Mouse (Mus musculus): ENCODE measurements around the gene Hdhd3.

DNA sequence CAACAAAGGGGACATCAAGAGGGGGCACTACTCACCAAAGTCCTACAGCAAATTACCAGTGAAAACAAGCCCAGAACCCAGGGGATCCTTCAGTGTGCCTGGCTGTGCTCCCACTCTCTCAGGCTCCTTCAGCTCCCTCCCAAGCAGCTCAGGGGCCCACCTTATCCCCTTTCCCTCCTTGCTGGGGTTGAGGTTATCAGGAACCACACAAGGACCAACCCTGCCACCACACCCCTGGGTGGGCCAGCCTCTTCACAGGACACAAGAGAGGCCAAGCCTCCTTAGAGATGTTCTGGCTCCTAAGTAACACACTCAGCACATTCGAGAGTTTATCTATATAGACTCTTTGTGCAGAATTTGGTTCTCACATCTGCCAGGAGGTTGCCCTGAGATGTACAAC lies 13.3 kb upstream of the Hdhd3 start:
- TF ChIP-seq POLR2A (IDR thresholded peaks at IDR 0.05; ENCODE audit: borderline replicate concordance, low read depth, low read length) (no peak), CTCF (IDR thresholded peaks at IDR 0.05; ENCODE audit: low read depth, low read length) (no peak)
